Mouse (Mus musculus): ENCODE measurements at regions not wholly inside any gene's neighbourhood (a gene's known extent, or its start where the extent isn't known, plus 50 kb on each side); places are given as distances from the start of the nearest gene placed in this dataset.

DNA sequence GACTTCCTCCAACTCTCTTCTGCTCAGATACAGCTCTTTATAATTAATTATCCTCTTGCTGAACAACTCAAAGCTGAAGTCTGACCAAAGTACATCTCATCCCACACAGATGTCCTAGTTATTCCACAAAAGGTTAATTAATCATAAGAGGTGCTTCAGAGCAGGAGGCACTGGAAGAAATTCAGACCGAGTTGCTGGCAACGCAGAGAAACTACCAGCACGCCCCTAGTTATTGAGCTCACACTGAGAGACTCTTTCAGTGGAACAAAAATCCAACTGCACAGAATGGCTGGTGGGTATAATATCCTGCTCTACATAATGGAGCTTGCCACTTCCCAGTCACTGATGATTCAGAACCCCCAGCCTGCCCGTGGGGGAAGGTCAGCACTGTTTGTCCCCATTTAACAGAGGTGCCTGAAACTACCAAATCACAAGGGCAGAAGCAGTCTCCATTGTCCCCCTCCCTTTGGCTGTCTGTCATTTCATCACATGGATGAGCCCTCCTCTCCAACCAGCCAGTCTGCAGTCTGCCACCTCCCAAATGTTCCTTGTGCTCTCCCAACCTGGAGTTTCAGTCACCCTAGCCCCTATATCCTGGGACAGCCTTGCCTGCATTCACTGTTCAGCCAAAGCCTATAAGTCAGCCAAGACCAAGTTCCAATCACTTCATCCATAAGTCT is 170.3 kb upstream of the Creb1 start:
- DNase-seq (ENCODE audit: low spot score in 2 of 2): peak; percentile 21 to 26

GRCm38 (mm10) chr1:64343268-64343667 is 189.2 kb upstream of the Creb1 start:
- no peak for DNase-seq (ENCODE audit: low spot score in 2 of 2)

GRCm38 (mm10) chr1:64341596-64341995 is 190.8 kb upstream of the Creb1 start:
- peak; percentile 30 to 48 for DNase-seq (ENCODE audit: low spot score in 2 of 2)

DNA sequence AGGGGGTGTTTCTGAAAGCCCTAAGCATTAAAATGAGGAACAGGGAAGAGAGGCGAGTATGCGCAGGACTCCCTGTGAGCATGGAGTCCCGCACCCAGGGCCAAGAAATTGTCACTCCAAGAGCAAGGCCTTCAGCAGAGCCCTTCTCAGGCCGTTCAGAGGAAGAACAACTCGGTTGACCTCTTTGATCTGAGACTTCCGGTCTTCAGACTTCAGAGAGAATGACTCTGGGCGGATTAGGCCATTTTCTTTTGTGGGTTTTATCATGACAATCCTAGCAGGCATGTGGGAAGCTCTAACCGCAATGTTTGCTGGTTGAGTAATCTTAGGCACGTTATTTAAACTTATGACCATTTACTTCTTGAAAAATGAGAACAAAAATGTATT is 193.9 kb upstream of the Creb1 start:
- no peak for DNase-seq (ENCODE audit: low spot score in 2 of 2)

DNA sequence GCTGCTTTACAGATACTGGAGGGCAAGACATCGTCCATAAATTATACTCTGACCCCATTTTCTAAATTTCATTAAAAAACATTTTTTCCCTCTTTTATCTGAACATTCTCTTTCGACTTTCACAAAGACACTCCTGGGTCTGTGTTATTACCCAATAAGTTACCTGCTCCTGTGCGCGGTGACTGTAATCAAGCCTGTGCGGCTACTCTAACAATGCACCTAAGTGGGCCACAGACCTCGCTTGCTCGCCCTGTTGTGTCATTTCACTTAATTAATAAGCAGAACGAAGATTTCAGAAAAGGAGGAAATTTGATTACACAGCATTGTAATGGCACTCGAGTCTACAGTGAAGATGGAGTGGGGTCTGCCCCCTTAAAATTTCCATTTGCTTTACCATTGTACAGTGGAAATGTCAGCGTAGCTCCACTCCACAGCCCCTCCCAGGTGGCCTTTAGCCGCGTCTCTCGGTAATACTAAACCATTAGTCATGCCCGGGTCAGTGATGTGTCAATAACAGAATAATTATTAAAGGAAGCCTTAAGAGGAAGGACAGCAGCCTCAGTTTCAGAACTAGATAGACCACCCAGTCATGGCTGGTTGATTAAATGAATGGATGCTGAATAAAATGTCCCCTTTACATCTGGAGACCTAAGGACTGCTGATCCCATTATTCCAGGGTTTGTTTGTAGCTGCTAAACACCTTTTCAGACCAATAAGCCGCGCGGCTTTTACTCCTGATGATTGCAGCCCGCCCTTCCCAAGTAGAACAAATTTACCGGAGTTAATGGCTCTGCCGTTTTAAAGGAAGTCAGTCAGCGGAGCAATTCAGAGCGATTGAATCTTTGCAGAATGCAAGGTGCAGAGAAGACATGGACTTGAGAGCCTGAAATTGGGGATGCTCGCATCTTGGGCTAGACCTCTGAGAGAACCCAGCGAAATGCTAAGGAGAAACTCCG is 194.5 kb upstream of the Creb1 start:
- no peak for DNase-seq (ENCODE audit: low spot score in 2 of 2)

- DNase-seq (ENCODE audit: low spot score in 2 of 2): no peak
Measured at GRCm38 (mm10) chr1:64331566-64331965, 200.9 kb upstream of the Creb1 start.

GRCm38 (mm10) chr1:64330721-64331120 is 201.7 kb upstream of the Creb1 start:
- DNase-seq (ENCODE audit: low spot score in 2 of 2): no peak

DNA sequence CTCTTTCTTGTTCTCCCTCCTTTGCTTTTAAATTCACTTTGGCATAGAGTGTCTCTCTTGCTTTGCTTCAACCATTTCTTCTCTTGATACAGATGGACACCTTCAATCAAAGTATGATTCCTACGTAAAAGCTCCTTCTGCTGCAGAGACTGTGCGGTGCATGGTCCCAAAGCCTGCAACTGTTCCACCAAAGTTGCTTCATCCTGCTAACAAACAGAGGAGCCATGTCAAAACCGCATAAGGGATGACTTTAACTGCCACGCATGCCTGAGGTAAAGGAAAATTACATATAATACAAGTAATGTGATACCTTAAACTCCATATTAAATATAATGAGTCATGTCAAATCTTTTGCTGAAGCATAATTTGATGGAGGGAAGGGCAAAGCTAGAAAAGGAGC is 200.1 kb upstream of the Klf7 start:
- no peak for DNase-seq (ENCODE audit: low spot score in 2 of 2)

GRCm38 (mm10) chr1:64319155-64319582 is 197.1 kb upstream of the Klf7 start:
- no peak for DNase-seq (ENCODE audit: low spot score in 2 of 2)

GRCm38 (mm10) chr1:64318440-64319154 is 196.5 kb upstream of the Klf7 start:
- DNase-seq (ENCODE audit: low spot score in 2 of 2): no peak

DNA sequence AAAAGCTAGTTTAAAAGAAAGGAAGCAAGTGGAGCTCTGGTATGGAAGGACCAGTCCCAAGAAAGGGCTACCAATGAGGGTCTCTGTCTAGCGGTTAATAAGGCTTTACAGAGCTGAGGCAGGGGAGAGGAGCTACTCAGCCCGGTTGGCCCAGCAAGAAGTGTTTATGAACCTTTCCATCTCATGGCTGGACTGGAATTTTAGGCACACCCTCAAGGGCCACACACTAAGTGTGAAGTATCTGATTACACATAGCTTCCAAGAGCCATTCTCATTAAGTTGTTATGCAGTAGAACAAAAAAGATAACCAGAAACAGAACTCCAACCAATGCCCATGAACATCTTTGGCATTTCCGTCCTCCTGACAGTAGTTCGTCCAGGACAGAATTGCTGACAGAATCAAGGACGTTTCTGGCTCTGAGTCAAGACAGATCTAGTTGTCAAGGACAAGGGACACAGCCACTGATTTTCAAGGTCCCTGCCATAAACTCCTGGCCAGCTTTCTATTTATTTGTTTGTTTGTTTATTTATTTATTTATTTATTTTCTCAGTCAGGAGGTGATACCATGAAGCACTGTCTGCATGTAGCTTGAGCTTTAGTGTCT is 195.1 kb upstream of the Klf7 start:
- no peak for DNase-seq (ENCODE audit: low spot score in 2 of 2)

GRCm38 (mm10) chr1:64311371-64311770 is 189.3 kb upstream of the Klf7 start:
- DNase-seq (ENCODE audit: low spot score in 2 of 2): no peak

GRCm38 (mm10) chr1:64308560-64308959 is 186.5 kb upstream of the Klf7 start:
- no peak for DNase-seq (ENCODE audit: low spot score in 2 of 2)

DNA sequence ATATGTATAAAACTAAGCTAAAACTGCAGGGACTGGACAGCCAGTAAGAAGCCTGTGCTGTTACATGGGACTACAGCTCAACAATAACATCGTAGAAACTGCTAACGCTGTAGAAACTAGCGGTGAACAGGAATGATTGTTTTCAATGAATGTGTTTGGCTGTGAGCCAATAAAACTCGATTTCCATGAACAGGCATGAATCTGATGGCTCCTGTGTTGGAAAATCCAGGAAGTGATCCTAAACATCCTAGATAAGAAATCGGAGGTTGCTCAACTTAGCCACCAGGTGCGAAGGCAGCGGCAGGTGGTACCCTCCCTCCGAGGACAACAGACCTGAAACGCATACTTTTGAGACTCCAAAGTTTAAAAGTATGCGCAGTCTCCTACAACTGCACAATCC is 186.0 kb upstream of the Klf7 start:
- DNase-seq (ENCODE audit: low spot score in 2 of 2): no peak

DNA sequence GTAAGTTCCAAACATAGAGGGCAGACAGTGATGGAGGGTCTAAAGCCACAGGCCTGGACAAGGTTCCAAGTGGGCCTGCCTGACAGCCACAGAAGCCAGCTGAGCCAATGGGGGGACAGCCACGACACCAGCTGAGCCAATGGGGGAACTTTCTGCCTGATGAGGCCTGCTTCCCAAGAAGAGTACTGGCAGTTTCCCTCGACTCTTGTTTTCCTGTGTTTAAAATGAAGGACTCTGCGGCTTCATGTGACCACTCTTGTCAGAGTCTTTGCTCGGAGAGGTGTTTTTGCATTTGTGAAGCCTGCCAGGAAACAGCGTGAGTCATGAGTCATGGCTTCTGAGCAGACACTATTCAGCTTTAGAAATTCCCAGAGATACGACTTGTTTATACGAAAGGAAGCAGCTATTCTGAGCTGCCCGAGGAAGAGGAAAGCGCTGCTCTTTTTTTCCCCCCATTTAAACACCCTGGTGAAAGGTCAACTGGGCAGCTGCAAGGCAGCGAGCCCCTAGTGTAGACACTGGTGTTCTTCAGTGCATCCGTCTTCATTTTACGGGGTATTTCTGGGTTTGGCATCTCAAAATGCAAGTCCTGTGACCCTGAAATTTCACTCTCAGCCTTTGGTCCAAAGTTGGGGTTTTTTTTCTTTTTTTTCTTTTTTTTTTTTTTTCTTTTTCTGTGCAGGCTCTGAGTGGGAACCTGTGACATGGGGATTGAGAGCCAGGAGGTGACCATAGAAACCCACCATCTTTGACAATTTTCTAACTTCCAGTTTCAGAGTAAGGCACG is 183.5 kb upstream of the Klf7 start:
- DNase-seq (ENCODE audit: low spot score in 2 of 2): peak; percentile 68 to 78

DNA sequence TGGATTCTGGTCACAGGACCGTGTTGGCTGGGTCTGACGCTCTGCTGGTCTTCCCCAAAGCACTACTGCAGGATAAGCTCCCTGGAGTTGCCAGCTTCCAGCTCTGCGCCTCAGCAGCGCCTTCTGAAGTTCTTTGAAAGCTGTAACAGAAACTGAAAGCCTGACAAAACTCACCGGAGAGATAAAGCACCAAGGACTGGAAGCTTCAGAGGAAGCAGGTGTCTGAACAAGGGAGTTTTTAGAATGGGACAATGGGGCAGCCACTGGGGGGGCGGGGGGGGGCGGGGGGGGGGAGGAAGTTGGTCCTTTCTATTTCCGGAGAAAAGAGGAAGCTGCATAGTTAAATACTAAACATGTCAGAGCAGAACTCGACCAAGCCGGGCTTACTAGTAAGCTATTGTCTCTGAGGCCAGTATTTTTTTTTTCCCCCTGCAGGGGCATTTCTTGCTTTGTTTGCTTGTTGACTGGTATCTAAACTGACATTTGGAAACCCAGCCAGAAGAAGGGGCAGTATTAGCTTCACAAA is 180.8 kb upstream of the Klf7 start:
- peak; percentile 79 to 82 for DNase-seq (ENCODE audit: low spot score in 2 of 2)

DNA sequence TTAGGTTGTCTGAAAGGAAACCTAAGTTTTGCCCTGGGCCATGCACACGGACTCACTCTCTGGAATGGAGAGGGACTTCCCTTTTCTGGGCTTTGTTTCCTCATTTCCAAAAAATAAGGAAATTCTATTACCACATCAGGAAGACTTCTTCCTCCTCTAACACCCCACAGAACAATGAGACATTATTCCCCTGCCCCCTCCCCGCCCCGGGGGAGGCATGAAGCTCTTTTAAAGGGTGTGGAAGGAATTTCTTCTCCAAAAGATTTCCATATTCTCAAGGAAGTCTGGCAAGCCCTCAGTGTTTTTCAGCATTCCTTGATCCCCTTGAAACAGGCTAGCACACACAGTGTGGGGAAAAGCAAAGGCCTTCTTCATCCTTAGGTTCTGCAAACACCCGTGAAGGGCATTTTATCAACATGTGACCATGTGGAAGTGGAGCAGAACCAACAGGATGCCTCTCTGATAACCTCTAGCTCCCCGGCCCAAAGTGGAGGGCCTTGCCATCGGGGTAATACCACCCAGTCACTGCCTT is 179.5 kb upstream of the Klf7 start:
- no peak for DNase-seq (ENCODE audit: low spot score in 2 of 2)

GRCm38 (mm10) chr1:64300951-64301529 is 179.0 kb upstream of the Klf7 start:
- DNase-seq (ENCODE audit: low spot score in 2 of 2): no peak

GRCm38 (mm10) chr1:64298950-64299349 is 176.9 kb upstream of the Klf7 start:
- no peak for DNase-seq (ENCODE audit: low spot score in 2 of 2)

- DNase-seq (ENCODE audit: low spot score in 2 of 2): no peak
Measured at GRCm38 (mm10) chr1:64298188-64298587, 176.1 kb upstream of the Klf7 start.

Measured in right cerebral cortex, postnatal 10 days (tissue).